Mouse (Mus musculus) C2C12 (cell line): ENCODE results near the gene Mthfr.

Source experiments
- CEBPB ChIP-seq: IDR thresholded peaks from one replicate; pipeline ENCODE4 v1.6.1; 2011; ENCODE audit warnings: low read depth, mild to moderate bottlenecking, control low read depth, moderate library complexity
- CTCF ChIP-seq: IDR thresholded peaks from one replicate; pipeline ENCODE4 v1.5.1; 2011; ENCODE audit not compliant: control insufficient read depth, insufficient read depth, insufficient read length
- FOSL1 ChIP-seq: IDR thresholded peaks from one replicate; pipeline ENCODE4 v1.8.0; 2011; ENCODE audit warnings: mild to moderate bottlenecking, low read length; ENCODE audit not compliant: poor library complexity, insufficient read depth, severe bottlenecking
- MAX ChIP-seq: IDR thresholded peaks from one replicate; pipeline ENCODE4 v1.6.1; 2011; ENCODE audit warnings: mild to moderate bottlenecking, control low read depth
- MYOD1 ChIP-seq: IDR thresholded peaks from one replicate; pipeline ENCODE4 v1.6.1; 2011; ENCODE audit warnings: low read depth; ENCODE audit not compliant: control insufficient read depth, insufficient read length
- MYOG ChIP-seq: IDR thresholded peaks from one replicate; pipeline ENCODE4 v1.6.1; 2011; ENCODE audit not compliant: control insufficient read depth, insufficient read length; ENCODE audit errors: extremely low read depth
- USF1 ChIP-seq: IDR thresholded peaks from one replicate; pipeline ENCODE4 v1.6.1; 2011; ENCODE audit warnings: low read depth, mild to moderate bottlenecking, control low read depth, moderate library complexity

DNA sequence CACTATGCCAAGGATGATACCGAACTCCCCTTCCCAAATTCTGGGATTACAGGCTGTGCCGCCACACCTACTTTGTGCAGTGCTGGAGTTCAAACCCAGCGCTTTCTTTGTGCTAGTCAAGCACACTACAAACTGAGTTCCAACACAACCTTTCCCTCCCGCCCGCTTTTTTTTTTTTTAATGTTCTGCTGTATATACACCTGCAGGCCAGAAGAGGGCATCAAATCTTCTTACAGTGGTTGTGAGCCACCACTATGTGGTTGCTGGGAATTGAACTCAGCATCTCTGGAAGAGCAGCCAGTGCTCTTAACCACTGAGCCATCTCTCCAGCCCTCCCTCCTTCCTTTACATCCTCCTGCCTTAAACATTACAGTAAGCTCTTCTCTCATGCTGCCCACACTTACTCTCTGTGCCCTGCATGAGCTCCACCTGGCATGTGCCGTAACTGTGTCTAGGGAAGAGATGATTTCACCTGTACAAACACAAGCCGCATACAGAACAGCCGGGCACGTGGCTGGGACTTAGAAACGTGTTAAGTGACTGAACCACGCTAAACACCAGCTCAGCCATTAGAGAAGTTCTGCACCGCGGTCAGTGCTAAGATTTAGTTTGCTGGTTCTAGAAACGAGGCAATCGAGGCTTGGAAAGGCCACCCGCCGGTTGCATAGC is 35.8 kb downstream of the Mthfr start:
- TF ChIP-seq CTCF (no peak), MAX (no peak), USF1 (no peak), CEBPB (no peak), FOSL1 (no peak), MYOG (no peak), MYOD1 (no peak)
